Mouse (Mus musculus) stomach, postnatal 0 days (tissue): ENCODE data around the gene Epb41.

Source experiments
- CTCF ChIP-seq: IDR thresholded peaks from 2 replicates; pipeline ENCODE4 v1.5.1; 2016; ENCODE audit warnings: antibody characterized with exemption, low read depth, mild to moderate bottlenecking, moderate library complexity
- EP300 ChIP-seq: optimal IDR thresholded peaks from 2 replicates; pipeline ENCODE3; 2016; ENCODE audit warnings: antibody characterized with exemption

DNA sequence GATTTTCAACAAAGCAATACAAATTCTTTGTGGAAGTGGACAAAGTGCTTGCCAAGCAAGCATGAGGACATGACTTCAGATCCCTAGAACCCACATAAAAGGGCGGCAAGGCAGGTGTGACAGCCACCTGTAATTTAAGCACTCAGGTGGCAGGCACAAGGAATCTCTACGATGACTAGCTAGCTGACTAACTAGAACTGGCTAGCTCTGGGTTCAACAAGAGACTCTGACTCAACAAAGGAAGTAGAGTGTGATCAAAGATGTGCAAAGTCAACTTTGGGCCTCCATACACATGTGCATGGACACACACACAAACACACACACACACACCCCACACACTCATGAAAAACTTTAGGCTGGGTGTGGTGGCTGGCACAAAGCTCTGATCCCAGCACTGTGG lies 35.6 kb downstream of the Epb41 start:
- TF ChIP-seq CTCF (no peak), EP300 (no peak)
